Mouse (Mus musculus) midbrain, embryonic 13.5 days (tissue): ENCODE data around the gene Ehbp1l1. TPM values are rescaled to one million over a fixed set of nuclear protein-coding genes. Genes with fewer than 3 reads are reported as not detected.

ENCODE experiments used
- ATAC-seq: fragments of 200-750 bp; cut with Nextera tagmentation; 2 replicates; pipeline ENCODE4 v1.8.0; 2017; ENCODE audit warnings: mild to moderate bottlenecking, moderate TSS enrichment, moderate library complexity
- H3K27ac ChIP-seq: fragments of 300-500 bp; sonication (generic); 2 replicates; pipeline ENCODE4 v1.5.1; 2015; ENCODE audit warnings: inconsistent platforms, mild to moderate bottlenecking, moderate library complexity
- H3K27me3 ChIP-seq: fragments of 300-500 bp; sonication (generic); 2 replicates; pipeline ENCODE4 v1.6.1; 2015; ENCODE audit warnings: mild to moderate bottlenecking, inconsistent platforms
- H3K36me3 ChIP-seq: fragments of 300-500 bp; sonication (generic); 2 replicates; pipeline ENCODE4 v1.6.1; 2015; ENCODE audit warnings: mild to moderate bottlenecking, inconsistent platforms
- H3K4me1 ChIP-seq: fragments of 300-500 bp; sonication (generic); replicated peaks from 2 replicates; pipeline ENCODE4 v1.6.1; 2015; ENCODE audit warnings: inconsistent platforms
- H3K4me2 ChIP-seq: fragments of 300-500 bp; sonication (generic); replicated peaks from 2 replicates; pipeline ENCODE4 v1.6.1; 2015; ENCODE audit warnings: moderate library complexity, mild to moderate bottlenecking, inconsistent platforms
- H3K4me3 ChIP-seq: fragments of 300-500 bp; sonication (generic); replicated peaks from 2 replicates; pipeline ENCODE4 v1.5.1; 2015; ENCODE audit warnings: mild to moderate bottlenecking, inconsistent platforms
- H3K9ac ChIP-seq: fragments of 300-500 bp; sonication (generic); replicated peaks from 2 replicates; pipeline ENCODE4 v1.6.1; 2015; ENCODE audit warnings: mild to moderate bottlenecking, inconsistent platforms
- H3K9me3 ChIP-seq: fragments of 300-500 bp; sonication (generic); 2 replicates; pipeline ENCODE4 v1.6.1; 2016; ENCODE audit warnings: mild to moderate bottlenecking, inconsistent platforms
- WGBS: fragments of 180-500 bp; shearing (Covaris S2); methylation state at CpG from one replicate; pipeline ENCODE4 v1.1.7; 2015; 5-methylcytosine and 5-hydroxymethylcytosine counted together
- polyA plus RNA-seq: library from polyadenylated mRNA; unstranded; fragments of >200 nt; fragmentation: Nextera tagmentation; extraction: Ambion mirVana; gene quantifications from 2 replicates; pipeline ENCODE4 v1.2.1, GENCODE M21; 2015

The Ehbp1l1 gene
- polyA plus RNA-seq, 1 experiment from 2014 or later: 10.5 TPM

- H3K27ac ChIP-seq: peak within 1 kb of the TSS; percentile 98
- under 1% methylated on average over 37 of the region's 37 CpGs for WGBS
- peak; percentile 79 for ATAC-seq
- peak within 1 kb of the TSS; percentile 99 for H3K9ac ChIP-seq
- peak within 1 kb of the TSS; percentile 97 for H3K4me2 ChIP-seq
- H3K9me3 ChIP-seq: no peaks in the 10 kb centered on the region
- H3K27me3 ChIP-seq: peaks cover 3% of the 10 kb centered on the region; the same call in 1 of the 2 replicates
- H3K36me3 ChIP-seq: peaks cover 20% of the 10 kb centered on the region
- peaks cover 65% of the 10 kb centered on the region for H3K4me1 ChIP-seq
- peak within 1 kb of the TSS; percentile 95 for H3K4me3 ChIP-seq
Measured at GRCm38 (mm10) chr19:5729444-5729815, 3.3 kb upstream of the Ehbp1l1 start, which contains the start of gene Fam89b. Gene Fam89b, minus strand, starts transcription at chr19:5729653.

GRCm38 (mm10) chr19:5728631-5729443 is 2.7 kb upstream of the Ehbp1l1 start:
- Histone ChIP-seq H3K4me2 (peak overlapping the region; percentile 97), H3K4me3 (peak overlapping the region; percentile 95), H3K4me1 (peaks cover 66% of the 10 kb centered on the region), H3K27me3 (no peaks in the 10 kb centered on the region), H3K27ac (peak overlapping the region; percentile 98), H3K9ac (peak overlapping the region; percentile 99), H3K36me3 (peaks cover 26% of the 10 kb centered on the region), H3K9me3 (no peaks in the 10 kb centered on the region)
- WGBS: 8% methylated on average over 37 of the region's 37 CpGs
- peak; percentile 29 for ATAC-seq

GRCm38 (mm10) chr19:5727701-5728100 is 1.6 kb upstream of the Ehbp1l1 start:
- ATAC-seq: no peak
- Histone ChIP-seq H3K4me3 (peak overlapping the region; percentile 95), H3K9me3 (no peaks in the 10 kb centered on the region), H3K4me1 (peaks cover 66% of the 10 kb centered on the region), H3K36me3 (peaks cover 33% of the 10 kb centered on the region), H3K27me3 (no peaks in the 10 kb centered on the region), H3K9ac (peak overlapping the region; percentile 99), H3K4me2 (peak overlapping the region; percentile 97), H3K27ac (no peak overlapping the region)
- 4% methylated on average over 14 of the region's 14 CpGs for WGBS

GRCm38 (mm10) chr19:5726961-5727578 is 953 bp upstream of the Ehbp1l1 start:
- peaks cover 66% of the 10 kb centered on the region for H3K4me1 ChIP-seq
- H3K27ac ChIP-seq: no peak overlapping the region
- WGBS: 80% methylated on average over 15 of the region's 15 CpGs
- H3K4me3 ChIP-seq: peak overlapping the region; percentile 95
- no peaks in the 10 kb centered on the region for H3K27me3 ChIP-seq
- peaks cover 39% of the 10 kb centered on the region for H3K36me3 ChIP-seq
- no peaks in the 10 kb centered on the region for H3K9me3 ChIP-seq
- no peak for ATAC-seq
- H3K9ac ChIP-seq: peak overlapping the region; percentile 68
- peak overlapping the region; percentile 97 for H3K4me2 ChIP-seq

DNA sequence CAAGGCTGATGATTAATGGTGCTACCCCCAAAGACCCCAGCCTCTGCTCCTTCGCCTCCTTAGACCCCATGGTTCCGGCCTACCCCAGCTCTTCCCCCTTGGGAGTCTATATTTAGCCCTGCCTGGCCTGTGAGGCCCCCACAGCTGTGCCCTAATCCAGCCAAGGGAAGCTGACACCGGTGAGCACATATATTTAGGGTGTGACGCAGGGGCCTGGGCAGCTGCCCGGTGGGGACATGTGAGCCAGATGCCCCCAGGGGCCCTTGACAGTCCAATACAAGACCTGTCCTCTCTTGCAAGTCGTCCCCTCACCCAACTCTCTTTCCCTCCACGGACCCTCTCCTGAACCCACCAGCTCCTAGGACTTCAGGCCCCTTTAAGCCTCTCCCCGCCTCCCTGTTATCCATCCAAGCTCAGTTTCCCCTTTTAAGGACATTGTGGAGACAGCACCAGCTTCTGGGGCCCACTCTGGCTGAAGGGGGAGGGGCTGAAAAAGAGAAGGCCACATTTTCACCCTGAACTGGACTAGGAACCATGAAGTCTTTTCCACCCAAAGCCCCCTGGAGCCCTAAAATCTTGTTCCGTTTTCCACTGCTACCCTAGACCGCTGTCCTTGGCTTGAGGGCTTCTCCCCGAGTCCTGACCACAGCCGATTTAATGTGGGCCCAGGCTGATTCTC is 949 bp downstream of the Ehbp1l1 start:
- WGBS: 86% methylated on average over 12 of the region's 12 CpGs
- Histone ChIP-seq H3K4me3 (peak overlapping the region; percentile 40), H3K27ac (no peak overlapping the region), H3K4me2 (peak overlapping the region; percentile 97), H3K4me1 (peaks cover 50% of the 10 kb centered on the region), H3K9me3 (no peaks in the 10 kb centered on the region), H3K27me3 (no peaks in the 10 kb centered on the region), H3K9ac (peak overlapping the region; percentile 64), H3K36me3 (peaks cover 55% of the 10 kb centered on the region)
- no peak for ATAC-seq

- Histone ChIP-seq H3K9ac (peak overlapping the region; percentile 64; the same call in 1 of the 2 replicates), H3K27me3 (no peaks in the 10 kb centered on the region), H3K9me3 (no peaks in the 10 kb centered on the region), H3K4me1 (peaks cover 44% of the 10 kb centered on the region), H3K4me3 (no peak overlapping the region), H3K36me3 (peaks cover 61% of the 10 kb centered on the region), H3K27ac (no peak overlapping the region), H3K4me2 (peak overlapping the region; percentile 97; the same call in 1 of the 2 replicates)
- 86% methylated on average over 7 of the region's 7 CpGs for WGBS
- no peak for ATAC-seq
Measured at GRCm38 (mm10) chr19:5724549-5724941, 1.6 kb downstream of the Ehbp1l1 start.

DNA sequence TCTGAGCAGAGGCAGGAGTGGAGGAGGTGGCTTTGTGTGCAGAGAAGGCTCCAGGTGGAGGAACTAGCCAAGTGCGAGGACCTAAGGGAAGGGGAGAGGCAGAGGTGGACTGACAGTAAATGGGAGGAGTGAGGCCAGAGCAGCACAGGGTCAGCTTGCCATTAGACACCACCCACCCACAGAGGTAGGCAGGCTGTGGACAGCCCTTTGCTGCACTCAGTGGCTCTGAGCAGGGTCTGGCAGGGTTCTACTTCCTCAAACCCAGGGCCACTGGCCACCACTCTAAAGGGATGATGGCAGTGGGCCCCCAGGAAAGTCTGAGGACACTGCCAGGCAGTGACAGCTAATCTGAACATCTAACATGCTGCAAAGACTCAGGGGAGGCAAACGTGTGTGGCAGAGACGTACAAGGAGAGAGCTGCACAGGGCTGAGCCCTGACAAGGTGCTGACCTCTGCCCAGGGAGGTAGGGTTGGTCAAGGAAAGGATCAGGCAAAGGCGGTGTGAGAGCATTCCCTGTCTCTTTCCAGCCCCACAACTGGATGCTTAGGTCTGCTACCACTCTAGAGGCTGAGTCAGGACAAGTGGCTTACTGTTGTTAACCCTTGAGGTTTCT is 2.1 kb downstream of the Ehbp1l1 start:
- ATAC-seq: no peak
- Histone ChIP-seq H3K9me3 (no peaks in the 10 kb centered on the region), H3K4me1 (peaks cover 43% of the 10 kb centered on the region), H3K4me2 (no peak overlapping the region), H3K36me3 (peaks cover 67% of the 10 kb centered on the region), H3K9ac (0 out of 2 replicates have a peak overlapping the region, but pooled peaks have one; percentile 3), H3K27me3 (no peaks in the 10 kb centered on the region), H3K4me3 (no peak overlapping the region), H3K27ac (no peak overlapping the region)
- 76% methylated on average over 4 of the region's 4 CpGs for WGBS

GRCm38 (mm10) chr19:5722848-5723425 is 3.2 kb downstream of the Ehbp1l1 start:
- Histone ChIP-seq H3K27ac (no peak overlapping the region), H3K4me3 (no peak overlapping the region), H3K4me2 (no peak overlapping the region), H3K9me3 (no peaks in the 10 kb centered on the region), H3K9ac (no peak overlapping the region), H3K27me3 (no peaks in the 10 kb centered on the region), H3K36me3 (peaks cover 76% of the 10 kb centered on the region), H3K4me1 (peaks cover 35% of the 10 kb centered on the region)
- ATAC-seq: no peak
- 91% methylated on average over 7 of the region's 7 CpGs for WGBS

GRCm38 (mm10) chr19:5721233-5721632 is 4.9 kb downstream of the Ehbp1l1 start:
- Histone ChIP-seq H3K27ac (no peak overlapping the region), H3K4me2 (no peak overlapping the region), H3K9me3 (no peaks in the 10 kb centered on the region), H3K9ac (no peak overlapping the region), H3K4me3 (no peak overlapping the region), H3K27me3 (no peaks in the 10 kb centered on the region), H3K36me3 (peaks cover 79% of the 10 kb centered on the region), H3K4me1 (peaks cover 32% of the 10 kb centered on the region)
- 95% methylated on average over 6 of the region's 6 CpGs for WGBS
- no peak for ATAC-seq

- no peaks in the 10 kb centered on the region for H3K9me3 ChIP-seq
- H3K36me3 ChIP-seq: peaks cover 60% of the 10 kb centered on the region
- H3K9ac ChIP-seq: 0 out of 2 replicates have a peak overlapping the region, but pooled peaks have one; percentile 12
- H3K27ac ChIP-seq: peak overlapping the region; percentile 45; the same call in 1 of the 2 replicates
- H3K4me3 ChIP-seq: no peak overlapping the region
- 52% methylated on average over 10 of the region's 10 CpGs for WGBS
- H3K4me1 ChIP-seq: peaks cover 30% of the 10 kb centered on the region
- no peak; the same call in 1 of the 2 replicates for ATAC-seq
- H3K27me3 ChIP-seq: no peaks in the 10 kb centered on the region
- peak overlapping the region; percentile 50; the same call in 1 of the 2 replicates for H3K4me2 ChIP-seq
Measured at GRCm38 (mm10) chr19:5716955-5717354, 9.2 kb downstream of the Ehbp1l1 start.
